Mouse (Mus musculus) ES-CJ7 (cell line): ENCODE results near the gene Ccdc3.
A peak's percentile ranks its signal among the peaks of the same experiment; 100 is the strongest.

Experiments used
- DNase-seq: peaks from one replicate; pipeline ENCODE4 v3.0.0; 2011; ENCODE audit warnings: low read depth, low spot score

Gene Ccdc3

DNA sequence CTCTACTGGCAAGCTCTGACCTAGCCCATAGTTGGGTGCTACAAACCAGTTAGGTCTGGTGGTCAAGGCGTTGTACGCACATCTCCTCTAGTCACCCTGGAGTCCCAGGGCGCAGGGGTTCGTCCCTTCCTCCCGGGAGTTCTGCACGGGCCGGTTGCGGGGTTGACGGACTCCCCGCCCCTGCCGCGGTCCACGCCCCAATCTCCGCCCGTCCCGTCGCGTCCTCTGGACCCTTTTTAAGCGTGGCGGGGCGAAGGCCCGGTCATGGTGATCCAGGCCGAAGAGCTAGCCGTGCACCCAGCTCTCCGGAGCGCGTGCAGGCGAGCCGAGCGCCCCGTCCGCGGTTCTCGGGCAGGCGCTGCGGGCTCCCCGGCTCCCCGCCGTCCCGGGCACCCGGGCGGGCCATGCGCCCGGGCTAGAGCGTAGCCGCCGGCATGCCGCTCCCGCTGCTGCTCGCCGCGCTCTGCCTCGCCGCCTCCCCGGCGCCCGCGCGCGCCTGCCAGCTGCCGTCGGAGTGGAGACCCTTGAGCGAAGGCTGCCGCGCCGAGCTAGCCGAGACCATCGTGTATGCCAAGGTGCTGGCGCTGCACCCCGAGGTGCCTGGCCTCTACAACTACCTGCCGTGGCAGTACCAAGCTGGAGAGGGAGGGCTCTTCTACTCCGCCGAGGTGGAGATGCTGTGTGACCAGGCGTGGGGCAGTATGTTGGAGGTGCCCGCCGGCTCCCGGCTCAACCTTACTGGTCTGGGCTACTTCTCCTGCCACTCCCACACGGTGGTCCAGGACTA is at the start of gene Ccdc3:
Gene Ccdc3 (plus strand): TSS at position 277 of the 787 bp plus-strand sequence.
- DNase-seq = peak; percentile 47

DNA sequence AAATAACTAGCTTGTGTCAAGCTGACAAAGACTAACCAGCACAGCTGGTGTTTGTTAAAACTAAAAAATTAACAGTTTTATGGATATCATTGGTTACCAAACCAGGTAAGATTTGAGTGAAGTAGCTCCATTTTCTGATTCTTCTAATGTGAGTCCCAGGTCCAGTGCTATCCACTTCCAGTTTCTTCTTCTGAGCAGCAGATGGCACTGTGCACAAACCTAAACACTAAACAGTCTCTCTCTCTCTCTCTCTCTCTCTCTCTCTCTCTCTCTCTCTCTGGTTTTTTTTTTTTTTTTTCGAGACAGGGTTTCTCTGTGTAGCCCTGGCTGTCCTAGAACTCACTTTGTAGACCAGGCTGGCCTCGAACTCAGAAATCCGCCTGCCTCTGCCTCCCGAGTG is 47.2 kb upstream of the Ccdc3 start:
- DNase-seq = peak; percentile 59

DNA sequence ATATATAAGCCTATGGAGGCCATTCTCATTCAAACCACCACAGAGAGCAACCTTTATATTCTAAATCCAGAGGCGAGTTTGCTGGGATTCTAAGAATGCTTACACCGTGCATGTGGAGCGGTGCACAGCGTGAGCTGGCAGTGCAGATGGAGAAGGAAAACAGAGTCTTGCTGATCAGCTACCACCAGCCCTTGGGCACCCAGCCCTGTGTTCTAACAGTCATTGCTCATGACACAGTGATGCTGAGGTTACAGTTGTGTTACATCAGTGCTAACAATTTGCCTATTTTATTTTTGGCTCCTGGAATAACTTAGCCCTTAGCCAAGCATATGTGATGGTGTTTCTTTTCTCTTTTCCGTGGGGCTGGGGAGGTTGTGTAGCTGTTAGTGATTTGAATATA is 42.7 kb upstream of the Ccdc3 start:
- DNase-seq = no peak

DNA sequence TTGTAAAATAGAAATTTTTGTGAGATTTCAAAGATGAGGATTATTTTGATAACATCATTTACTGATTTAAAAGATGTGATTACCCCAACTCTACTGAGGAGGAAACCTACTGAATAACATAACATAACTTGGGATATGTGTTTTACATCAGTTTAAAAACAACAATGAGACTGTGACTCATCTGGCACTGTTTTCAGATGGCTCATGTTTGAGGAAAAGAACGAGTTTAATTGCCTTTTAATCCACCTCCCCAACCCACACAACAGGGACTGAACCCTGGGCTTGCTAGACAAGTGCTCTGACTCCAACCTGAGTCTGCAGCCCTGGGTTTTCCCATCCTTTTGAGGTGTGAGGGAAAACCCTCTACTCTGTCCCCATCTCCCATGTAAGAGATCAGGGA is 42.3 kb upstream of the Ccdc3 start:
- DNase-seq = no peak

DNA sequence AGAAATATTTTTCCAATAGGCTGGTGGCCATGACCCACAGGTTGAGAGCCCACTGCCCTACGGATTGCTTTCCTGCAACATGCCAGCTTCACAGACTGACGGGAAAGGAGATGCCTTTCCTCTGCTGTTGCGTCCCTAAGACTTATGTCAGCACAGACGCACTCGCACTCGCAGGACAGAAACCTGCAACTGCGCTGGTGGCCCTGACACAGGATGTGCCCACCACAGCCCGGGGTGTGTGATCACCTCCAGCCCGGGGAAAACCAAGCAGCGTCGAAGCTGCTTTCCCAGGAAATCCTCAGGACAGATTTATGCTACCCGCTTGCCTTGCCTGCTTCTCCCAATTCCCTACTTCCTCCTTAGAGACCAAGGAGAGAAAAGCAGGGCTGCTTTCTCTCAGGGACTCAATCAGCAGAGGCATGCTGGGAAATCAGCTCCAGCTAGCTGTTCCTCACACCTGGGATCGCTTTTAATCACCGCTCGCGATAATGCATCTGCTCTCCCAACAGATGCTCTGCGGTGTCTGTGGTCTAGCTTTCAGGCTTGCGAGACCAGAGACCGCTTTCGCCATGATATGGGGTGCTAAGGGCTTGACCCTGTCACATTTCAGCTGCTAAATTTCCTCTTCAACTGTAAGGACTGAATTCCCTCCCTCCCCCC is 39.7 kb upstream of the Ccdc3 start:
- no peak for DNase-seq

DNA sequence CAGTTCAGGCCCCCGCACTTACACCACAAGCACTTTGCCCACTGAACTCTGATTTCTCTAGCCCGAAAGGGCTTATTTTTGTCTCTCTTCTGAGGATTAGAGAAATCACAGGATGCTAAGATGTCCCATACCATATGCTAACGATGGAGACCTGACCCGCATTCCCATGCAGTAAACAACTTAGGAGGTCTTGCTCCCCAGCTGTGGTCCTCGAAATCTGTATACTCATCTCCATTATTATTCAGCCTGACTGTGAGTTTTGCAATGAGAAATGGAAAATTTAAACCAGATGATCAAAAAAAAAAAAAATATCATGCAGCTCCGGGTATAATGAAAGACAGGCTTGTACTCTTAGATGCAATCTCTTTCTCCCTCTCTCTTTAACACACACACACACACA is 38.4 kb upstream of the Ccdc3 start:
- no peak for DNase-seq

DNA sequence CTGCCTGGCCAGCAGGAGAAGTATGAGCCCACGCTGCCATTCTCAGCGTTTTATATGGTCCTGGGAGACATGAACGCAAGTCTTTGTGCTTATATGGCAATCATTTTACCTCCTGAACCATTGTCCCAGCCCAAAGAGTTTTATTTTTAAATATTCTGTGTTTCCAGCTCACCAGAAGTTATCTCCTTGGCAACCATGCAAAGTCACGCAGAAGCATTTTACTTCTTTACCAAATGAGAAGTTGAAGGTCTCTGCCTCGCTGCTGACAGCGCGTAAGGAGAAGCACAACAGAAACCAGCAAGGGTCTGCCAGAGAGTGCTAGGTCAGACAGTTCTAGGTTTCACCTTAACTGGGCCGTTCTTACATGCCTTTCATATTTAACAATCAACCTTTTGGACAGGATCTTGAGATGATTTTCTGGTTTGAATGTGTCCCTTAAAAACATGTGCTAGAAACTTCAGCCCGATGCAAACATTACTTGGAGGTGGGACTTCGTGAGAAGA is 35.8 kb upstream of the Ccdc3 start:
- no peak for DNase-seq

DNA sequence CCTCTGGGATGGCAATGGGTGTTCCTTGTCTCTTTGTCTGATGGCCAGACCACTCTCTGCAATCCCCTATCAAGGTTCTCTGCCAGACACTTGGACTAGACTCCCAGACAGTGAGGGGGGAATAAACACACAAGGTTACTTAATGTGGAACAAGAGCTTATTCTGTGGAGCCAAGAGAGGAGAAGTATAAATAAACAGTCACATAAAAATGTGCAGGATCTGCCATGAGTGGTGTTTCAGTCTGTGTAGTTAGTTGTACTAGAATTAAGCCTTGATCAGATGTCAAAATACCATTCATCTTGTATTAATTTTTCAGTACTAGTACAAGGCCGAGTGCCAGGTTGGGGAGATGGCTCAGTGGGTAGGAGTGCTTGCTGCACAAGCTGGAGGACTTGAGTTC is 34.7 kb upstream of the Ccdc3 start:
- no peak for DNase-seq

DNA sequence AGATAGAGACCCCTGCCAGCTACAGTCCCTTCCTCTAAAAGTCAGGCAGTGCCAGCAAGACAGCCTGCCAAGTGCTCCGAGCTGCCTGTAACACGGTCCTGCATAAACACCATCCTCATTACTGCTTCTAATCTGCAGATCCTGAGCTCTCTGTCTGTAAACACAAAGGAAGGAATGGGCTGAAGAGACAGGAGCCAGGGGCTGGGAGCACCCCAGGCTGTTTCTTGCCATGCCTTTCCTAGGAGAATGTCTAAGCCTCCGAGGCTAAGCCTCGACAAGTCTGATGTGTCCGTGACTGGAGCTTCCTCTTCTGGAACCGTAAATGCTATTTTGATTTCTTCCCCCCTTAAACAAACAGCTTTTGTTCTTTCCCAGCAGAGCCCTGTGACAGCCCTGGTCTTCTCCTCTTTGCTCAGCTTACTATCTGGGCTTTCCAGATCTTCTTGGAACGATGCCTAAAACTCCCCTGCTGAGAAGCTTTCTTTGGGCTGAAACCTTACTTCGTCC is 24.7 kb upstream of the Ccdc3 start:
- DNase-seq = no peak

DNA sequence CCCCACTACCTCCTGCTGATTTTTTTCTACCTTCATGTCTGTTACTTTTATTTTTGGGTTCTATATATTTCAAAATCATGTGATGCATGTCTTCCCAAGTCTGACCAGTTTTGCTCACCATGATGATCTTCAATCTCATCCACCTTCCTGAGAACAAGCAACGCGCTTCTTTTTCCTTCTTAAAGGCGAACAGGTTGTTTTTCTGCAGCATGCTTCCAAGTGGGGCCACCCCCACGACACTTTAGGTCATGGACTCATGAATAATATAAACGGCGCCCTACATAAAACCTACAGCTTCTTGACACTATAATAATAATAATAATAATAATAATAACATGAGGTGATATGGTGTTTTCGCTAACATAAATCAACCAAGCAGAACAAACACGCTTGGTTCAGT is 23.2 kb upstream of the Ccdc3 start:
- DNase-seq = no peak

DNA sequence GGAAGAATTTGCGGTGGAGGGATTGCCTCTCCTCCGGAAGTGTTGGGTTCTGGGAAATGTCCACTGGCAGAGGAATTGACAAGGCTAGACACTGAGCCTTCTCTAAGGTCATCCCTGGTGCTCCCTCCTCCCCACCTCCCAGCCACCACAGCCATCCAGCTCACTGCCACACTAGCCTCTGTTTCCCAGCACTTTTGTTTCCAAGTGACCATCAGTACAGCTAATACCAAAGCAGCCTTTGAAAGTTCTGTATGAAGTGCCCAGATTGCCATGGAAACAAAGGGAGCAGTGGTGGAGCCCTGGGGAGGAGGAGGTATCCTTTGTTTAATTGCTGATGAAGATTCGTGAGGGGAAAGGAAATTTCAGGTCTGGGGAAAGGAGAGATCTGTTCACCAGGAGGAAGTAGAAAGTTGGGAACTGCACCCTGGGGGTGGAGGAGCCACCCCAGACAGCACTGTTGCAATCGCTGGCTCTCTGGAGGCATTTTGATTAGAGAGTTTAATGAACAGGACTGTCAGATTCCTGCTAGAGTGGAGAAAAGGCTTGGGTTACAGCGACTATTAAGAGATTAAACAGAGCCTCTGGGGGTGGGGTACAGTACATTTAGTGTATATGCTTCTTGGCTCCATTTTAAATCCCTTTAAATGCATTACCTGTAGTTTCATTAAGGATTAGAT is 20.6 kb upstream of the Ccdc3 start:
- DNase-seq = peak; percentile 51

DNA sequence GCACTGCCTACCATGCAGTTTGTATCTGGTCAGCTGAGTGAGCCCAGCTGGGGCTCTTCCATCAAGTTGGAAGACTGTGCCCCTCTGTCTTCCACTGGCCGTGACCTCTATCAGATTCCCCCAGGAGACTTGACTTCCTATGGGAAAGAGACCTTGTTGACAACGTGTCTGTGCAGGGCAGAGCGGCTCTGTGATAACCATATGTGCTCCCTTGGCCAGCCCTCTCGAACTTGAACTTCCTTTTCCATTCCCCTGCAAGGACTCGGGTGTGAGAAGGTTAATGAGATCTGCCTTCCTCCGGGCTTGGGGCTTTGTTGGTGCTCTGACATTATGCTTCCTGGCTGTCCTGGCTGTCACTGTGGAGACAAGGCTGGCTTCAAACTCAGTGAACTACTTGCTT is 12.1 kb upstream of the Ccdc3 start:
- DNase-seq = no peak

DNA sequence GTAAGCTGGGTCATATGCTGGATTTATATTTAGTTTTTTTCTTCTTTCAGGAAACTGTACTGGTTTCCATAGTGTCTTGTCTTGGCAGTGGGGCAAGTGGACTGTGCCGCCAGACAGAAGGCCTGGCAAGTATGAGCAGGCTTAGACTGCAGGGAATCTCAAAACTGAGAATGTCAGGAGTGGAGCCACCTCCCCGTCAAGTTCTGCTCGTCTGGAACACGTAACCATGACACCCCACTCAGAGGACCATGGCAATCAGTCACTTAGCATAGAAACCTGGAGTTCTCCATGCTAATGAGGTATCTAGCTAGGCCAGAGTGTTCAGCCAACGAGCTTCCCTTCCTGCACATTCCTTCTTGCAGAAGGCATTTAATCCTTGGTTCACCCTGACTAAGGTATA is 10.2 kb upstream of the Ccdc3 start:
- DNase-seq = no peak

DNA sequence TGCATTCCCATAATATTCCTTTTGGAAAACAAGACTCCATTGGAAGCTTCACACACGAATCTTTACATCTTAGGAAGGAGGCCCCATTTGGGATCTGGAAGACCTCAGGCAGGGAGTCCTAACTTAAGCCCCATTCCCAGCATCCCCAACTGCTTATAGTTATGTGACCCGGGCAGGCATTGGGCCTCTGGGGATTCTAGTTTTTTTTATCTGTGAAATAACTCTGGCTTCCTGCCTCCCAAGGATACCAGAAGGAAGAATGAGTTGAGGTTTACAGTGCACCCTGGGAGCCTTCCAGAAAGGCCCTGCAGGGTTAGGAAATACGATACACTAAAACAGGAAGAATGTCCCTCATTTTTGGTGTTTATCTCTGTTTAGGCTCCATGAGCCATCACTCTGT is 8.5 kb upstream of the Ccdc3 start:
- DNase-seq = no peak

DNA sequence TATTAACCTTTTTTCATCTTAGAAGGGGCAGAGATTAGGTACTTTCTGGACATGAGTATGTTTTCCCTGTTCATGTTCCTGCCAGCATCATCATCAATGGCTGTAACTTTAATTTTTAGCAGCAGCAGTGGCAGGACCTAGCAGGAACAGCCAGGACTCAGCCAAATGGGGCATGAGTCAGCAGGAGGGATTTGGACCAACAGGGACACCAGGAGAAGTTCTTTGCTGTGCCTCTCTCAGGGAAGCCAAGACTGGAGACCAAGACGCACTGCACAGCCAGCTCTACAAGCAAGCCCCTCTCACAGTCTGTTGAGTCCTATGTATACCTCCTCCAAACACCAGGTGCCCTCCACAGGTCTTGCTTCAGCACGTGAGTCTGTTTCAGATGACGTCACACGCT is 5.5 kb upstream of the Ccdc3 start:
- no peak for DNase-seq

DNA sequence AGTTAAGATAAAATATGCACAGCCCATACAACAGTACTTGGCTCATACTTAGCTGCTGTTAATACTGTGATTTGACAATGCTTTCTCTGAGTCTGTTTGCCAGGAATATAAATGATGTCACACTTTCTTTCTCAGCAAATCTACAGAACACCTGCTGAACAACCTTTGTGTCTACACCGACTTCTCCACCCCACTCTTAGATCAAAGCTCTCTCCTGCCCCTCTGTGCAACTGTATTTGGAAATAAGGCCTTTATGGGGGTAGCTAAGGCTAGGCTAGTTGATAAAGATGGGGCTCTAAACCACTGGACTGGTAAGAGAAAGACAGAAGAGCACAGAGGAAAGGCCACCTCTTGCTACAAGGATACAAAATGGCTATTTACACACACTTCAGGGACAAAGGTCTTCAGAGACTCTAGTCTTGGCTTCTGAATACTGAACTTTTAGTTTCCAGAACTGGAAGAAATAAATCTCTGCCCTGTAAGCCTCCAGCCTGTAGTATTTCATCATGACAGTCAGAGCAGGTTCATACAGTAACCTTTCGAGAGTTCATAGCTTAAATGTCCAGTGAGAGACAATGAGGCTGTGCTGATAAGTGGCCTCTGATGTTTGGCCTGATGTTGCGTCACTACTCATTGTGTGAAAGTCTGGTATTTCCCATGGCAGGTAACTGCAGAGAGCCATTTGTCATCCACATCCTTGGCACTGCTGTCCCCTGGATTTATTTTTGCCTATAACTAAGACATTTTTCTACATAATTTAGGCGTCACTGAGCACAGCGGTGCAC is 2.4 kb upstream of the Ccdc3 start:
- DNase-seq = no peak

DNA sequence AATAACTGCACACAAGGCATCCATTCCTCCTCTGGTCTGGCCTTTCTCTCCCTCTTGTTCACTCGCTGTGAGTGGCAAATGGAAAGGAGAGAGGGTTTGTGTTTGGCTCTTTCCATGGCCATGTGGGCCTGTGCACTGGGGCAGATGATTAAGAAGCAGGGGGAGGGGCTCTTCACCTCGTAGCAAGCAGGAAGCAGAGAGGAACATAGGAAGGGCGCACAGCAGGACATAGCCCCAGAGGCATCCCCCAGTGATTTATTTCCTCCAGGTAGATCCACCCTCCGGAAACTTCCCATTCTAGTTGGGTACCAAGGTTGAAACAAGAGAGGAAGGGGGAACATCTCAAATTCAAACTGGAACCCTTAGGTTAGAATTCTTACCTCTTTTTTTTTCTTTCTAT is 2.4 kb downstream of the Ccdc3 start:
- DNase-seq = peak; percentile 64

DNA sequence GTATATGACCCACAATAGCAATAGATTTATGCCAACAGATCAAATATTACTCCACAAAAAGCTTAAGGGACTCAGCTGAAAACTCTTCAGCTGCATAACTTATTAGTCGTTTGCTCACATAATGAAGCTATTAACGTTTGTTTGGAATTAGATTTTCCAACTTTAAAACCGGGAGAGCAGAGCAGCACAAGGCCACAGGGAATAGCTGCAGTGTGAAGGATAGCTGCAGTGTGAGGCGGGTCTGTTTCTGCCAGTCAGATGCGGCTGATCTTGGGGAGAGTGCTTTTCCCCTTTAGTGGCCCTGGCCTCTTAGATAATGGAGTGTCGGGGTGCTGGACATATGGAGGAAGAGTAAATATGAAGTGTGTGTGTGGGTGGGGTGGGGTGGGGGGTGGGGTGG is 6.9 kb downstream of the Ccdc3 start:
- DNase-seq = no peak

DNA sequence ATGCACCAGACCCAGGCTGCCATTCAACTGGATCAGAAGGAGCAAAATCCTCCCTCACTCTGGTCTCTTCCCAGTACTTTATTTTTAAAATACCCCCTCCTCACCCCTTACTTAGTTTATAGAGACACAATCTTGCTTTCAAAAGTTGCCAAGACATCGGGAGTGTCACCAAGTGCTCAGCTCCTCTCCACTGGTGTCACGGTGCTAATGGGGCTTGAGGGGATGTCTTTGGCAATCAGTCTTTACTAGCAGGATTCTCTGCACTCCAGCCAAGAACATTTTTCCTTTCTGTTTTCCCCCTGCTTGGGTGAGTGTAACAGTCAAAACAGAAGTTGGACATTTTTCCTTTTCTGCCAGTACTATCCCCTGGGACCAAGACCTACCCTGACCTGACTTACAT is 10.3 kb downstream of the Ccdc3 start:
- no peak for DNase-seq

DNA sequence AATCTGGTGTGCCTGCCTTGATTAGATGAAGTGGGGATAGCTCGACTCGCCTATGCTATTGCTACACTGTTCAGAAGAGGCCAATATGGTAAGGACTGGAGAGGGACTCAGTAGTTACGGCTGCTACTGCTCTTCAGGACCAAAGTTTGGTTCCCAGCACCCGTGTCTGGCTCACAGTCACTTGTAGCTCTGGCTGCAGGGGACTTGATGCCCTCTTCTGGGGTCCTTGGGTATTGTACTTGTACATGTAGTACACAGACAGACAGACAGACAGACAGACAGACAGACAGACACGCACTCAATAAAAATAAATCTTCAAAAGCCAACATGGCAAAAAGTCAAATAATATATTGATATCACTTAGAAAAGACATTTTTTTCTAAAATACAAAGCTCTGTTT is 17.1 kb downstream of the Ccdc3 start:
- DNase-seq = peak; percentile 56

DNA sequence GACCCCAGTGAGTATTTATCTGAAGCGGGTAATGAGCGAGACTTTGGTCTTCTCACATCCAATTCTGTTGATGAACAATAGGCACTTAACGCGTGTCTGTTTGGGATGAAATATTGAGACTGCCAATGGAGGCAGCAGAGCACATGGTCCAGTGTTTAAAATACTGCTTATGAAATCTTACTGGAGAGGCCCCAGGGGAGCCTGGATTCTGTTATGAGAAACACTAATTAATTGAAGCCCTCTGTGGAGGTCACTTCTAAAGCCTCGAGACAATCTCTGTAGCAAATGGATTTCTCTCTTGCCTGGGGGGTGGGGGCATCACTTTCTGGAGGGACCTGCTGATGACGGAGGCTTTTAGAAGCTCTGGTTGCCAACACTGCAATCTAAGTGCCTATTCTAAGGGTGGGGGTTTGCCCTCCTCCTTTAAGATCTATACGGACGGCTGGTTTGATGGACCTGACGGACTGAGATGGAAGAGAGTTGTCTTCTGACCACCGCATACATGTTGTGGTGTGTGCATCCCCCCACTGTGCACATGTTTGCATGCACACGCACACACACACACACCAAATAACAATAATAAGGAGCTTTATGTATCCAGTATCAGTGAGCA is 22.8 kb downstream of the Ccdc3 start:
- DNase-seq = no peak
